Mouse (Mus musculus): ENCODE measurements at regions not wholly inside any gene's neighbourhood (a gene's known extent, or its start where the extent isn't known, plus 50 kb on each side); places are given as distances from the start of the nearest gene placed in this dataset.

DNA sequence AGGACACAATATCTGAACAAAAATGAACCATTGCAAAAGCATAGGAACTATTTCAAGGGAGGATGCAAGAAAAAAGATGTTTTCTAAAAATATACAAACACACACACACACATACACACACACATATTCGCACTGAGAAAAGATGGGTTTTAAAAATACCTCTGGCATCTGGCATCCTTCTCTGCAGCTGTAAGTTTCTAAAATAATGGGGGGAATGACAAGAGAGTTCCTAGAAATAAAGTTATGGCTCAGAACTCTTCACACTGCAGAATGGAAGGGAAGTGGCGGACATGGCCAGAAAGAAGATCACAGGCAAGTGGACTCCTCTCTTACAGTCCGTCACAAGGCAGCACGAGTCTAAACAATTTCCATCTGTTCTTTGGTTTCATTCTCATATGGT, 66.5 kb upstream of the Lrig3 start:
- H3K9me3 ChIP-seq, result peaks cover 33% of the 10 kb centered on the region
- no peaks in the 10 kb centered on the region for H3K27me3 ChIP-seq (replicated peaks)
- H3K4me3 ChIP-seq (replicated peaks), result no peak overlapping the region
- H3K36me3 ChIP-seq (replicated peaks; ENCODE audit: low read length), result no peaks in the 10 kb centered on the region
- peaks cover 3% of the 10 kb centered on the region; the same call in 1 of the 2 replicates for H3K4me1 ChIP-seq
- TF ChIP-seq GATA1 (IDR thresholded peaks at IDR 0.05; ENCODE audit: borderline replicate concordance, low read length) (no peak), FLI1 (IDR thresholded peaks at IDR 0.05; ENCODE audit: low read length) (no peak)

DNA sequence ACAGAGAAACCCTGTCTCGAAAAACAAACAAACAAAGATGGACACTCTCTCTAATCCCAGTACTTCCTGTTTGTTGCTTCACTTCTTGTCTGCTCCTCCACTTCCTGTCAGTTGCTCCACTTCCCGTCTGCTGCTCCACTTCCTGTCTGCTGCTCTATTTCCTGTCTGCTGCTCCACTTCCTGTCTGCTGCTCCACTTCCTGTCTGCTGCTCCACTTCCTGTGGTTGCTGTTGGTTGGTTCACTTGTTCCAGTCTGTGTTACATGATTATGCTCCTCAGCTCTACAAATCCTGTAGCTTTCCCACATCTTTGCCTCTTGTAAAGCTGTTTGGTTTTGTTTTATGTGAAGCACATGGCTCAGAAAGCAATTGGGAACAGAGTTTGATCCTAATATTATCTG, 65.4 kb upstream of the Lrig3 start:
- Histone ChIP-seq H3K27me3 (replicated peaks) (no peaks in the 10 kb centered on the region), H3K4me3 (replicated peaks) (peak overlapping the region; percentile 42), H3K36me3 (replicated peaks; ENCODE audit: low read length) (no peaks in the 10 kb centered on the region), H3K4me1 (peaks cover 3% of the 10 kb centered on the region; the same call in 1 of the 2 replicates), H3K9me3 (peaks cover 30% of the 10 kb centered on the region)
- no peak; the same call in 1 of the 2 replicates for TF ChIP-seq FLI1 (IDR thresholded peaks at IDR 0.05; ENCODE audit: low read length)
- TF ChIP-seq GATA1 (IDR thresholded peaks at IDR 0.05; ENCODE audit: borderline replicate concordance, low read length), result no peak

DNA sequence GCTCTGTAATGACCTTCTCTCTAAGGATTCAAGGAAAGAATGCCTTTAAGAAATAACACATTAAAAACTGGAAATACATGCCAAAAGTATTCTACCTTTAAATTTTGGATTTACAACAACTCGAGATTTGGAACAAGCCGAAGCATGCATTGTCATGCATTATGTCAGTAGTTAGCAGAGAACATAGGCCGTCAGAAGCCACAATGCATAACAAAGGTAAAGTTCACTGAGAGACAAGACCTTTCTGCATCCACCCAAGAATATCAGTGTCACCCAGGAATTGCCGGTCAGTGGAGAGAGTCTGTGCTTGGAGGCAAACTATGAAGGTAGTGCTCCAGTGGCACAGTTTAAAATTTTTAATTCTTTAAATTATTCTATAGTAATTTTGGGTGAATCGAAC, 63.3 kb upstream of the Lrig3 start:
- TF ChIP-seq FLI1 (IDR thresholded peaks at IDR 0.05; ENCODE audit: low read length), result no peak
- no peak for TF ChIP-seq GATA1 (IDR thresholded peaks at IDR 0.05; ENCODE audit: borderline replicate concordance, low read length)
- H3K9me3 ChIP-seq, result peaks cover 26% of the 10 kb centered on the region
- no peaks in the 10 kb centered on the region for H3K36me3 ChIP-seq (replicated peaks; ENCODE audit: low read length)
- H3K27me3 ChIP-seq (replicated peaks), result no peaks in the 10 kb centered on the region
- peaks cover 3% of the 10 kb centered on the region; the same call in 1 of the 2 replicates for H3K4me1 ChIP-seq
- H3K4me3 ChIP-seq (replicated peaks), result no peak overlapping the region

- H3K36me3 ChIP-seq (replicated peaks; ENCODE audit: low read length), result no peaks in the 10 kb centered on the region
- TF ChIP-seq GATA1 (IDR thresholded peaks at IDR 0.05; ENCODE audit: borderline replicate concordance, low read length) (no peak), FLI1 (IDR thresholded peaks at IDR 0.05; ENCODE audit: low read length) (no peak)
- H3K27me3 ChIP-seq (replicated peaks), result no peaks in the 10 kb centered on the region
- no peaks in the 10 kb centered on the region for H3K4me1 ChIP-seq
- peaks cover 25% of the 10 kb centered on the region for H3K9me3 ChIP-seq
- no peak overlapping the region for H3K4me3 ChIP-seq (replicated peaks)
Observed at GRCm38 (mm10) chr10:125912207-125912606, 53.8 kb upstream of the Lrig3 start.
